Mouse (Mus musculus) megakaryocyte, embryonic 14.5 days (primary cell): Measurements from ENCODE around the gene Vps13d. TPM values are rescaled to one million over a fixed set of nuclear protein-coding genes. Genes with fewer than 3 reads are reported as not detected.

Experiments
- H3K27me3 ChIP-seq: replicated peaks from 2 replicates; pipeline ENCODE3; 2012; ENCODE audit warnings: inconsistent platforms
- H3K36me3 ChIP-seq: replicated peaks from 2 replicates; pipeline ENCODE3; 2012; ENCODE audit warnings: low read length, inconsistent platforms, mixed read lengths
- H3K4me1 ChIP-seq: 2 replicates; pipeline ENCODE4 v1.6.1; 2012; ENCODE audit warnings: inconsistent platforms
- H3K4me3 ChIP-seq: replicated peaks from 2 replicates; pipeline ENCODE3; 2012; ENCODE audit warnings: moderate library complexity, mild to moderate bottlenecking, inconsistent platforms
- H3K9me3 ChIP-seq: 2 replicates; pipeline ENCODE4 v1.6.1; 2012; ENCODE audit warnings: inconsistent platforms
- FLI1 ChIP-seq: IDR thresholded peaks from 2 replicates; pipeline ENCODE4 v1.6.1; 2012; ENCODE audit warnings: low read length, inconsistent platforms, mixed read lengths
- GATA1 ChIP-seq: IDR thresholded peaks from 3 replicates; pipeline ENCODE4 v1.6.1; 2012; ENCODE audit warnings: mixed read lengths, low read length, inconsistent platforms, borderline replicate concordance
- polyA plus RNA-seq: library from polyadenylated mRNA; stranded (reverse); fragments of >175 nt; gene quantifications from 2 replicates; pipeline ENCODE4 v1.2.3, GENCODE M21; 2012; ENCODE audit warnings: low replicate concordance; ENCODE audit not compliant: insufficient read depth

The Vps13d gene
- polyA plus RNA-seq, 1 experiment, result 20.6 TPM

GRCm38 (mm10) chr4:145067019-145067680 lies 127.7 kb downstream of the Vps13d start:
- Histone ChIP-seq H3K9me3 (no peaks in the 10 kb centered on the region), H3K27me3 (no peaks in the 10 kb centered on the region), H3K4me1 (peaks cover 23% of the 10 kb centered on the region), H3K36me3 (peaks cover 98% of the 10 kb centered on the region), H3K4me3 (no peak overlapping the region)
- TF ChIP-seq GATA1 (no peak), FLI1 (no peak)

- Histone ChIP-seq H3K4me3 (no peak overlapping the region), H3K36me3 (peaks cover 98% of the 10 kb centered on the region), H3K4me1 (peaks cover 16% of the 10 kb centered on the region), H3K9me3 (no peaks in the 10 kb centered on the region), H3K27me3 (no peaks in the 10 kb centered on the region)
- TF ChIP-seq FLI1 (no peak), GATA1 (no peak)
Measured at GRCm38 (mm10) chr4:145066336-145067018, 128.3 kb downstream of the Vps13d start.

- Histone ChIP-seq H3K27me3 (no peaks in the 10 kb centered on the region), H3K4me3 (no peak overlapping the region), H3K4me1 (peaks cover 59% of the 10 kb centered on the region), H3K9me3 (no peaks in the 10 kb centered on the region), H3K36me3 (peaks cover 100% of the 10 kb centered on the region)
- TF ChIP-seq GATA1, result no peak
Measured at GRCm38 (mm10) chr4:145058749-145059442, 135.9 kb downstream of the Vps13d start.

- Histone ChIP-seq H3K27me3 (no peaks in the 10 kb centered on the region), H3K36me3 (peaks cover 100% of the 10 kb centered on the region), H3K4me3 (no peak overlapping the region), H3K9me3 (no peaks in the 10 kb centered on the region), H3K4me1 (peaks cover 80% of the 10 kb centered on the region)
- TF ChIP-seq GATA1 (no peak), FLI1 (no peak)
Measured at GRCm38 (mm10) chr4:145056346-145056745, 138.5 kb downstream of the Vps13d start.

- H3K36me3 ChIP-seq, result peaks cover 100% of the 10 kb centered on the region
- H3K4me3 ChIP-seq, result no peak overlapping the region
- TF ChIP-seq GATA1, result no peak
- no peak for TF ChIP-seq FLI1
- no peaks in the 10 kb centered on the region for H3K9me3 ChIP-seq
- no peaks in the 10 kb centered on the region for H3K27me3 ChIP-seq
- H3K4me1 ChIP-seq, result peaks cover 85% of the 10 kb centered on the region
Measured at GRCm38 (mm10) chr4:145055792-145056191, 139.0 kb downstream of the Vps13d start.

GRCm38 (mm10) chr4:145054369-145054768 lies 140.4 kb downstream of the Vps13d start:
- Histone ChIP-seq H3K9me3 (no peaks in the 10 kb centered on the region), H3K36me3 (peaks cover 97% of the 10 kb centered on the region), H3K4me3 (no peak overlapping the region), H3K27me3 (no peaks in the 10 kb centered on the region), H3K4me1 (peaks cover 98% of the 10 kb centered on the region)
- no peak for TF ChIP-seq FLI1
- no peak for TF ChIP-seq GATA1

- no peak for TF ChIP-seq GATA1
- no peak for TF ChIP-seq FLI1
- Histone ChIP-seq H3K36me3 (peaks cover 92% of the 10 kb centered on the region), H3K27me3 (no peaks in the 10 kb centered on the region), H3K4me3 (no peak overlapping the region), H3K9me3 (no peaks in the 10 kb centered on the region), H3K4me1 (peaks cover 96% of the 10 kb centered on the region)
Measured at GRCm38 (mm10) chr4:145052697-145053096, 142.1 kb downstream of the Vps13d start.

- Histone ChIP-seq H3K36me3 (peaks cover 92% of the 10 kb centered on the region), H3K4me3 (no peak overlapping the region), H3K4me1 (peaks cover 96% of the 10 kb centered on the region), H3K27me3 (no peaks in the 10 kb centered on the region), H3K9me3 (no peaks in the 10 kb centered on the region)
- no peak for TF ChIP-seq GATA1
- no peak for TF ChIP-seq FLI1
Measured at GRCm38 (mm10) chr4:145052282-145052681, 142.5 kb downstream of the Vps13d start.

GRCm38 (mm10) chr4:145051209-145051969 lies 143.4 kb downstream of the Vps13d start:
- Histone ChIP-seq H3K27me3 (no peaks in the 10 kb centered on the region), H3K36me3 (peaks cover 92% of the 10 kb centered on the region), H3K4me1 (peaks cover 95% of the 10 kb centered on the region), H3K4me3 (no peak overlapping the region), H3K9me3 (no peaks in the 10 kb centered on the region)
- TF ChIP-seq GATA1 (no peak), FLI1 (no peak)
